Comparison of ENCODE assay signal across 1 mouse cellular context in the genomic region with DNA sequence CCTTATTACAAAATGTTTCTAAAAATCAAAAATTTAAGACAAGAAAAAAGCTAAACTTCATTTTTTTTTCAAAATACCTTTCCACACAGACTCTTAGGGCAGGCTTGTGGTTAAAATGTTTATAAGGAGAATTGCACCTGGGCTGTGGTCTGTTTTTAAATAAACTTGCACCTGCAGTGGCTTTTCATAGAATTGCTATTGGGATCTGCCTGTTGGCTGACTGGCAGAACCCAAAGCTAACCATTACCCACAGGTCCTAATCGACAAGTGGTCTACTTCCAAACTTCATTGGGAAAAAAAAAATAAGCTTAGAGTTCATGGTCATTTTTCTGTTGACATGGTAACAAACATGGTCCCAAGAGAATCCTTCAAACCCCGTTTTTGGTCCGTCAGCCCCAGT.
TF ChIP-seq lines count a peak whose summit lies in the region.

No protein-coding gene starts in this region.

TF ChIP-seq in CH12.LX, 34 proteins besides CTCF, POLR2A, EP300 and RAD21 (continued from another document):
- TF ChIP-seq MYC (IDR thresholded peaks at IDR 0.05; ENCODE audit: low read depth, low read length) (peak; percentile 55; the same call in 1 of the 2 replicates), ETS1 (conservative IDR thresholded peaks at IDR 0.05; ENCODE audit: low read depth, low read length) (peak; percentile 57), MEF2A (IDR thresholded peaks at IDR 0.05; ENCODE audit: borderline replicate concordance, low read depth, low read length) (peak; percentile 94)
